Mouse (Mus musculus): Measurements from ENCODE around the gene Bicral.

Bicral gene

DNA sequence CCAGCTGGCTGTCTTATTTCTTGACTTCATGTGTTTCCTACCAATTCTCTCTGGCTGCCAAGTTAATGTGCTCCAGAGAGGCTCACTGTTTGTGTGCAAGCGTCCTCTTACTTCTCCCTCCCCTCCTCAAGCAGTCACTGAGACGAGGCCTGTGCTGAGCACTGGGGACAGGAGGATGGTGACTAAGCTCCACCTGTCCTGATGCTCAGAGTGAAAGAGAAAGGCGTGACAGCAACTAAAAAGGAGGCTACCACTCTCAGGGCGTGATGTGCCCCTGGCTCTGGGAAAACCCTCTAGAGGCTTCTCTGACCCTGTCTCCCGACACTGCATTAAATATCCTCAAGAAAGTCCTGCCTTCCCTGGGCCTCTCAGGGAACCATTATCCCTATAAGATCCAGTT lies 109.0 kb downstream of the Bicral start:
- DNase-seq: no peak
